Mouse (Mus musculus): ENCODE results near the gene Kif21a. TPM values are rescaled to one million over a fixed set of nuclear protein-coding genes. Genes with fewer than 3 reads are reported as not detected.

Kif21a gene
- polyA plus RNA-seq, 1 experiment from 2014 or later: 3.1 TPM

DNA sequence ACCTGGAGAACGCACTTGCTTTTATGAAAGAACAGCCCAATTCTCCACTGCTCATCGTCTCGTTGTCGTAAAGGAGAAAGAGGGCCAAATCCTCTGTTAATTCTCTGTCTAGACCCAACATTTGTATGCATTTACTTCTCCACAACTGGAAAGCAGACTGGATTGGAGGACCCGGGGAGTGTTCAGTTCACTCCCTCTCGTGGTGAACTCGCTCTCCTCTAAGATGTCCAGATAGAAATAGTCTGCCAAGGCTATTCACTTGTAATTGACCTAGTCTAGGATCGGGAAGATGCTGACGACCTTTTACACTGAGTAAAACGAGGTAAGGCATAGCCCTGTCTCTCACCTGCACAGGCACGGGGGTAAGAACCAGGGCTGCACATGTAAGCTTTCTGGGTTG lies 2.1 kb downstream of the Kif21a start:
- peaks cover 11% of the 10 kb centered on the region; the same call in 1 of the 2 replicates for H3K4me1 ChIP-seq
- H3K27me3 ChIP-seq (ENCODE audit: low read depth, poor library complexity, severe bottlenecking): peaks cover 4% of the 10 kb centered on the region; the same call in 1 of the 2 replicates
- 90% methylated on average over 11 of the region's 11 CpGs for WGBS
- no peak for DNase-seq (ENCODE audit: low spot score)
- H3K36me3 ChIP-seq: no peaks in the 10 kb centered on the region
- no peak overlapping the region for H3K4me3 ChIP-seq
- H3K27ac ChIP-seq: no peak overlapping the region
- H3K9me3 ChIP-seq (replicated peaks): no peaks in the 10 kb centered on the region

DNA sequence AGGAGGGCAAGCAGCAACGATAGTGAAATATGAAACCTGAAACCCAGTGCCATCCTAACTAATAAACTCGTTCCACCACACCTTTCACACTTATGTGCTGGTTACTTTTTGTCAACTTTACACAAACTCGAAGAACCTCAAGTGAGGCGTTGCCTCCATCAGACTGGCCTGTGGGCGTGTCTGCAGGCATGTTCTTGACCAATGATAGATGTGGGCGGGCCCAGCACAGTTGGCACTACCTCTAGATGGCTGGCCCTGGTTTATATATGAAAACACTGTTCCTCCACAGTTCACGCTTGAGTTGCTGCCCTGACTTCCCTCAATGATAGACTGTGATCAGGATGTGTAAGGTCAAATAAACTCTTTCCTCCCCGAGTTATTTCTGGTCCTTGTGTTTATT lies 3.2 kb downstream of the Kif21a start:
- H3K27me3 ChIP-seq (ENCODE audit: low read depth, poor library complexity, severe bottlenecking): peaks cover 4% of the 10 kb centered on the region; the same call in 1 of the 2 replicates
- no peak overlapping the region for H3K4me3 ChIP-seq
- no peaks in the 10 kb centered on the region for H3K9me3 ChIP-seq (replicated peaks)
- peaks cover 11% of the 10 kb centered on the region; the same call in 1 of the 2 replicates for H3K4me1 ChIP-seq
- H3K36me3 ChIP-seq: no peaks in the 10 kb centered on the region
- WGBS: 72% methylated on average over 8 of the region's 8 CpGs
- no peak overlapping the region for H3K27ac ChIP-seq
- DNase-seq (ENCODE audit: low spot score): no peak

DNA sequence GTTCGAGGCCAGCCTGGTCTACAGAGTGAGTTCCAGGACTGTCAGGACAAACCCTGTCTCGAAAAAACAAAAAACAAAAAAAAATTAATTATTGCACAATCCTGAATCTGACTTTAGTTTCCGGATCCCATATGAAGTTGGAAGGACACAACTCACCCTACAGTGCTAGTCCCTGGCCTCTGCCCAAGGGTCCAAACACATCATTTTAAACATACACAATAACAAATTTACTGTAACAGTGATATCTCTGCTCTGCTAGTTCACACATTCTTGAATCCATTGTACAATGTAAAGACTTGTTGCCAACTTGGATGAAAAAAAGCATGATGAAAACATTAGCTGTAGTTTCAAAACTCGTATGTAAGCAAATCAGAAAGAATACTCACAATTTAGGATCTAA lies 6.5 kb downstream of the Kif21a start:
- no peaks in the 10 kb centered on the region for H3K4me1 ChIP-seq
- no peak overlapping the region for H3K4me3 ChIP-seq
- H3K27ac ChIP-seq: no peak overlapping the region
- 95% methylated on average over 4 of the region's 4 CpGs for WGBS
- no peaks in the 10 kb centered on the region for H3K27me3 ChIP-seq (ENCODE audit: low read depth, poor library complexity, severe bottlenecking)
- no peak for DNase-seq (ENCODE audit: low spot score)
- no peaks in the 10 kb centered on the region for H3K9me3 ChIP-seq (replicated peaks)
- no peaks in the 10 kb centered on the region for H3K36me3 ChIP-seq

DNA sequence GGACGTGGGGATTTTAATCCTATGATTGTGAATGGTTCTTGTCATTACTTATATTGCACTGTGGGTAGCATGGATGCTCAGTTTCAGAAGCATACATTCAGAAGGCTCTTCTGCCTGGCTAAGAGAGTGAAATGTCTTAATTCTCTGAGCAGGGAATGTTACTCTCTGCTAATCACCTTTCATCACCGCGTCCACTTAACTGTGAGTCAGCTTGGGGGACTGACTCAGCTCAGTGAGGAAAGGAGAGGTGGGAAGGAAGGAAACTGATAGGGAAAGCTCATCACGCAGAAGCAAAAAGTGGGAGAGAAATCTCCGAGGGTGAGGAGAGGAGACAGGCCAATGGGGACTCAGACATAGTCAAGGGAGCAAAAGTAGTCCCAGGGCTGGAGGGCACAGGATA lies 10.9 kb downstream of the Kif21a start:
- Histone ChIP-seq H3K4me3 (no peak overlapping the region), H3K36me3 (no peaks in the 10 kb centered on the region), H3K4me1 (no peaks in the 10 kb centered on the region), H3K27me3 (ENCODE audit: low read depth, poor library complexity, severe bottlenecking) (no peaks in the 10 kb centered on the region), H3K9me3 (replicated peaks) (no peaks in the 10 kb centered on the region), H3K27ac (no peak overlapping the region)
- WGBS: 88% methylated on average over 5 of the region's 5 CpGs
- DNase-seq (ENCODE audit: low spot score): no peak

DNA sequence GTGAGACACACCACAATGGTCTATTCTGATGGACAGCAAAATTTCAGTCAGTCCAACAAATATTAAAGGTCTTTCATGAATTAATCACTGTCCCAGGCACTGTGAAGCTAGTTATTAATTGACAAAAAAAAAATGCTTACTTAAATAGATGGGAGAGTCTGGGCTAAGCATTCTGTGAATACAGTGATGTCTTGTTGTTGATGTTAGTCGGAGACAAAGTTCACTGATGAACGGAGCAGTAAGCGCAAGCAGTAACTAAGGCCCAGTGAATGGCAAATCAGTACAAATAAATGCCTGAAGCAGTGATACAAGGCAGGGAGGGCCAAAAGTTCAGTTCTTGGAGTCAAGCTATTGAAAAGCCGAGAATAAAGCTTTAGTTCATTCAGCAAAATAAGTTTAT lies 15.7 kb downstream of the Kif21a start:
- H3K4me3 ChIP-seq: no peak overlapping the region
- H3K4me1 ChIP-seq: no peaks in the 10 kb centered on the region
- DNase-seq (ENCODE audit: low spot score): no peak
- no peaks in the 10 kb centered on the region for H3K9me3 ChIP-seq (replicated peaks)
- no peak overlapping the region for H3K27ac ChIP-seq
- H3K36me3 ChIP-seq: no peaks in the 10 kb centered on the region
- 88% methylated on average over 4 of the region's 4 CpGs for WGBS
- no peaks in the 10 kb centered on the region for H3K27me3 ChIP-seq (ENCODE audit: low read depth, poor library complexity, severe bottlenecking)

DNA sequence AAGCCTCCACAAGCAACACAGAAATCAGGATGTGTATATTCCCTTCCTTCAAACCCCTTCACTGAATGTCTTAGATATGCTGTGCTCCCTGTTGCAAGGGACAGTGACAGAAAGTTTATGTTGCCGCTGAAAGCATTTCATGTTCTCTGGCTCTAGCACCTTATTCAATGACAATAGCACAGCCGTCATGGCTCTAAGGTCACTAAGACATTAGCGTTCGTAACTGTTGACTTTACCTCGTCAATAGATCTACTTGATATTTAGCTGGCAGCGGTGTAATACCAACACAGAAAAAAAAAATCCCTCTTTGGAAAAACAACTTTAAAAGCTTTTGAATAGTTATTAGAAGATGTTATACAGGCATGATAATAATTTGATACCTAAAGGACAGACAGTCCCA lies 16.2 kb downstream of the Kif21a start:
- no peak overlapping the region for H3K4me3 ChIP-seq
- H3K4me1 ChIP-seq: no peaks in the 10 kb centered on the region
- no peak overlapping the region for H3K27ac ChIP-seq
- H3K36me3 ChIP-seq: no peaks in the 10 kb centered on the region
- H3K27me3 ChIP-seq (ENCODE audit: low read depth, poor library complexity, severe bottlenecking): no peaks in the 10 kb centered on the region
- 87% methylated on average over 6 of the region's 6 CpGs for WGBS
- no peak for DNase-seq (ENCODE audit: low spot score)
- H3K9me3 ChIP-seq (replicated peaks): no peaks in the 10 kb centered on the region

DNA sequence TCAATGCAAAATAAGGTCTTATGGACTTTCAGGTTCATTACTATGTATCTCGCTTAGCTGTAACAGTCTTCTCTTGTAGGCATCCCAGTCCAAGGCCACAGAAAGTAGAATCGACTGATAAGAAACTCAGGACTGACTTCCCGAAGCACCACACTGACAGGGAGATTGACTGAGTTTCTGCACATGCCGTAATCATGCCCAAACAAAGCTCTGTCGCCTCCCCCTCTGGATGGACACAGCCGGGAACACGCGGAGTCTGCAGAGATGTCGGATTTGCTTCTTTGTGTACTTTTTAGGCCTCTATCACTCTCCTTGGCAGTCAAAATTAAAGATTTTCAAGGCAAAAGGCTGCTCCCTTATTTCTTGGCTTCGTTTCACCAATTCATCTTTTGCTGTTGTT lies 20.8 kb downstream of the Kif21a start:
- Histone ChIP-seq H3K9me3 (replicated peaks) (no peaks in the 10 kb centered on the region), H3K4me1 (no peaks in the 10 kb centered on the region), H3K27me3 (ENCODE audit: low read depth, poor library complexity, severe bottlenecking) (no peaks in the 10 kb centered on the region), H3K36me3 (no peaks in the 10 kb centered on the region), H3K27ac (no peak overlapping the region), H3K4me3 (no peak overlapping the region)
- 92% methylated on average over 10 of the region's 10 CpGs for WGBS
- no peak for DNase-seq (ENCODE audit: low spot score)

DNA sequence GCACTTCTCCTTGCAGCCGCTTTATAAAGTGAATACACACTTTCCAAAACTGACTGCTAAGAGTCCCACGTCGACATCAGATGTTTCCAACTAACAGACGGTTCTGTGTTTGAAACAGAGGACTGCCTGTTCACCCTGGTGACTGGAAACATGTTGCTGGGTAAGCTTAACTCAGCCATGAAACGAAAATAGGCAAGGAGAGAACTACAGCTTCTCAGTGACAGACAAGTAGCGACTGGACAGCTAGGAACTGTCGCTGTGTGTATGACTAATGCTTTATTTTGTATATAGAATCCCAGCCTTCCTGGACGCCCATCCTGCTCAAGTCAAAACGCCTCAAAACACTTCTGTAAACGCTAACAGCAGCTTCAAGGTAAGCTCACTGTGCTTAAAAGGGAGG lies 21.3 kb downstream of the Kif21a start:
- Histone ChIP-seq H3K27ac (no peak overlapping the region), H3K36me3 (no peaks in the 10 kb centered on the region), H3K27me3 (ENCODE audit: low read depth, poor library complexity, severe bottlenecking) (no peaks in the 10 kb centered on the region), H3K4me1 (no peaks in the 10 kb centered on the region), H3K9me3 (replicated peaks) (no peaks in the 10 kb centered on the region), H3K4me3 (no peak overlapping the region)
- WGBS: 85% methylated on average over 10 of the region's 10 CpGs
- DNase-seq (ENCODE audit: low spot score): no peak

DNA sequence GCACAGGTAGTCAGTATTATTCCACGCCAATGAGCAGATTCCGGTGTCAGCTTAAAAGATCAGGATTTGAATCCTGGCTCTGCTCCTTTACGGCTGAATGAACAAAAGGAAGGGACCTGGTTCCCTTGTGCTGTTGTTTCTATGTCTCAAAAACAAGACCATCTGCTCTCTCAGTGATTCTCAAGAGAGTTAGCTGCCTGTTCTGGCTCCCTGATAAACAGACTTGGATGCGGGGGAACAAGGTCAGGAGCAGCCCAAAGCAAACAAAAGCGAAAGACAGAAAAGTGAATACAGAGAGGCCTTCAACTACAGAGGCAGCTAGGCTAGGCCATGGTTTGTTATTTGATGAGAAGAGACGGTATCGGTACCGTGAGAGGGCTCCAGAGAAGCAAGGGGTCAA lies 27.5 kb downstream of the Kif21a start:
- H3K4me1 ChIP-seq: 0 out of 2 replicates have a peak, but pooled peaks cover 4% of the 10 kb centered on the region
- no peak overlapping the region for H3K27ac ChIP-seq
- H3K36me3 ChIP-seq: no peaks in the 10 kb centered on the region
- H3K9me3 ChIP-seq (replicated peaks): no peaks in the 10 kb centered on the region
- DNase-seq (ENCODE audit: low spot score): no peak
- WGBS: 94% methylated on average over 8 of the region's 8 CpGs
- H3K4me3 ChIP-seq: no peak overlapping the region
- no peaks in the 10 kb centered on the region for H3K27me3 ChIP-seq (ENCODE audit: low read depth, poor library complexity, severe bottlenecking)

DNA sequence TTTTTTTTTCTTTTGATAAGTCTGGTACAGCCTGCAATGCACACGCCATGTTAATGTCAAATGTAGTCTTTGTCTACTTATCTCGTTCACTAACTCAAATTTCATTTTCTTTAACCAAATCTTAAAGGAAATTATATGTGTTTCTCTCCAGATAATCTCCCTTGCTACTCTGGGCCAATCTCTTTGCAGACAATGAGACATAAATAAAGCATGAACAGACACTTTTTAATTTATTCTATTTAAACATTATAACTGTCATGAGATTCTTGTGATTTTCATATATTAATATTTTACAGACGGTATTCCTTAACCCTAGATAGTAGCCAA lies 30.9 kb downstream of the Kif21a start:
- Histone ChIP-seq H3K27ac (no peak overlapping the region), H3K27me3 (ENCODE audit: low read depth, poor library complexity, severe bottlenecking) (no peaks in the 10 kb centered on the region), H3K4me3 (no peak overlapping the region), H3K36me3 (no peaks in the 10 kb centered on the region), H3K4me1 (0 out of 2 replicates have a peak, but pooled peaks cover 4% of the 10 kb centered on the region), H3K9me3 (replicated peaks) (no peaks in the 10 kb centered on the region)
- WGBS: 77% methylated on average over 3 of the region's 3 CpGs
- DNase-seq (ENCODE audit: low spot score): no peak

DNA sequence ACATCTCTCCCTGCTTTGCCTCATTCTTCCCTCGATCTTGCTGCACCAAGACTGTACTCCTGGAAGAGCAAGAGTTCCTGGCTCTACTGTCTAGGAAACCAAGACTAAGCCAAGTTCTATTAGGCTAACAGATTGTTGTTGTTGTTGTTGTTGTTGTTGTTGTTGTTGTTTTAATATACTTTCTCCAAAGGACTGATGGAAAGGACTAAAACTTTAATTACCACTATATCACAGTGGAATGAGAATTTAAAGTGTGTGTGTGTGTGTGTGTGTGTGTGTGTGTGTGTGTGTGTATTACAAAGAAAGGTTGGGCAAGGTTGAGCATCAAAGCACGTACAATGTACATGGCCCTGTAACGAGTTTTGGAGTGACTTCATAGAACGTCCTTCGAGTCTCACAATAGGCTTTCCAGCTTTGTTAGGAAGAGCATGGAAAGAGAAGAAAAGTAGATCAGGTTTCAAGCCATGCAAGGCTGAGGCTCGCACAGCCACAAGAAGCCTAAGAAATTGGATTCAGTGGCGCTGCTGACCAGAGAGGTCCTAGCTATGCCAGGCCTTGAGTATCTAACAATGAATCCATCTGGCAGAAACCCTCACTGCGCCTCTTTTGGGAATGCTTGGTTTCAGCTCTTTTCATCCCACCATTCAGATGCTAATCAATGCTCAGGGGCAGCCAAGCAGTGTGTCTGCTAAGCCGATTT lies 31.4 kb downstream of the Kif21a start:
- 0 out of 2 replicates have a peak, but pooled peaks cover 6% of the 10 kb centered on the region for H3K4me1 ChIP-seq
- DNase-seq (ENCODE audit: low spot score): no peak
- WGBS: 63% methylated on average over 9 of the region's 9 CpGs
- H3K27me3 ChIP-seq (ENCODE audit: low read depth, poor library complexity, severe bottlenecking): no peaks in the 10 kb centered on the region
- H3K9me3 ChIP-seq (replicated peaks): no peaks in the 10 kb centered on the region
- H3K36me3 ChIP-seq: no peaks in the 10 kb centered on the region
- no peak overlapping the region for H3K4me3 ChIP-seq
- no peak overlapping the region for H3K27ac ChIP-seq

DNA sequence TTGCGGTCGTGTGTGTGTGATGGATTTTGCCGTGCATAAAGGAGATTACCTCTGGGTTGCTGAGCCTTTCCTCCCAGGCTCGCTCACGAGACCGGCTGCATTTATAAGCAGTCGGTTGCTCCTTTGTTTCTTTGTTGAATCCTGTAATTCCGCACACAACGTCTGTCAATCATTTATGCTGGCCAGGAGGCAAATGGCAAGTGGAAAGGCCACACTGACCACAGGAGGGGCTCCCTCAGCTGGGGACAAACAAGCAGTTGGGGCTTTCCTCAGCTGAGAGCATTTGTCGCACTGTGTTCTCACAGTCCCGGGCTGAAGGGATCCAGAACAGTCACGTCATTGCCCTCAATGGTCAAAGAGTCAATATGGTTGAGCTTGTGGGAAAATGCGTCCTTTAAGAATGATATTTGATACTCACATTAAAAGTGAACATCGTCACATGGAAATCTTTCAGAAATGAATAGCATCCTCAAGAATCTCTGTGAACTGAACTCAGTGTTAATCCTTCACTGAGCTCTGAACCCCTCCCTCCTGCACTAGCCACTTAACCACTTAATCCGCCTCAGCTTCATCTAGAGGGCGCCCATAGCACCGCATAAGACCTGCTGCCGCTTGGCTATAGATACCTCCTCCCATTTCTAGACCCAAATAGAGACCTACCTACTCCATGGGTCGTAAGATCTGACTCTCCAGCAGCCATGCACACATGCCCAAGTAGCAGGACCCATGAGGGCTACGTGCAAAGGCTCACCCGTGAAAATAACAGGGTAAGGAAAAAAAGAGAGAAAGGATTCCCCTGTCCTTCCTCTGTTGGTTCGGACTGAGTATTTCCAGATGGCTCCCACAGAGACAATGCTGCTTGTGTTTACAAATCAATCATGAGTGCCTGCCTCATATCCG lies 32.2 kb downstream of the Kif21a start:
- no peak overlapping the region for H3K4me3 ChIP-seq
- H3K27ac ChIP-seq: no peak overlapping the region
- H3K36me3 ChIP-seq: no peaks in the 10 kb centered on the region
- H3K9me3 ChIP-seq (replicated peaks): no peaks in the 10 kb centered on the region
- WGBS: 78% methylated on average over 23 of the region's 23 CpGs
- peaks cover 13% of the 10 kb centered on the region; the same call in 1 of the 2 replicates for H3K4me1 ChIP-seq
- DNase-seq (ENCODE audit: low spot score): no peak
- no peaks in the 10 kb centered on the region for H3K27me3 ChIP-seq (ENCODE audit: low read depth, poor library complexity, severe bottlenecking)

DNA sequence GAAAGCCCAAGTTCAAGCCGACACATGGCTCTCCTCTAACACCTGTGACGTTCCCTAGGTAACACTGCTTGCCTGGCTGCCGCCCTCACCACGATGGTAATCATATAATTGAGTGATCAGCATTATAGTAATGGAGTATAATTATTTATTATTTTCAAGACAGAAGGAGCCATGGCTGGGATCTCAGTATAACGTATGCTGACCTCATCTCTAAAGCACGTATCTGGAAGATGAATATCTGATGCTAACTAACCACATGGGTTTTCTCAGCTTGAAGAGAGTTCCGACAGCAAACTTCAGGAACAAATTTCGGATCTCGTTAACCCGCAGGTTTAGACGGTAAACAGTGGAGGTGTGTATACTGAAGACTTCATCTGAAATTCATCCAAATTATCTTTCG lies 33.4 kb downstream of the Kif21a start:
- no peaks in the 10 kb centered on the region for H3K9me3 ChIP-seq (replicated peaks)
- H3K4me3 ChIP-seq: no peak overlapping the region
- no peaks in the 10 kb centered on the region for H3K27me3 ChIP-seq (ENCODE audit: low read depth, poor library complexity, severe bottlenecking)
- H3K36me3 ChIP-seq: no peaks in the 10 kb centered on the region
- no peak overlapping the region for H3K27ac ChIP-seq
- DNase-seq (ENCODE audit: low spot score): no peak
- H3K4me1 ChIP-seq: peaks cover 13% of the 10 kb centered on the region; the same call in 1 of the 2 replicates
- WGBS: 91% methylated on average over 12 of the region's 12 CpGs
